Mouse (Mus musculus): ENCODE results near the gene Hspe1.
"Not testable (repeated sequence)": the region's sequence is repeated elsewhere in the genome, so short reads cannot be mapped to it uniquely, and the experiment has no call there.

The Hspe1 gene

DNA sequence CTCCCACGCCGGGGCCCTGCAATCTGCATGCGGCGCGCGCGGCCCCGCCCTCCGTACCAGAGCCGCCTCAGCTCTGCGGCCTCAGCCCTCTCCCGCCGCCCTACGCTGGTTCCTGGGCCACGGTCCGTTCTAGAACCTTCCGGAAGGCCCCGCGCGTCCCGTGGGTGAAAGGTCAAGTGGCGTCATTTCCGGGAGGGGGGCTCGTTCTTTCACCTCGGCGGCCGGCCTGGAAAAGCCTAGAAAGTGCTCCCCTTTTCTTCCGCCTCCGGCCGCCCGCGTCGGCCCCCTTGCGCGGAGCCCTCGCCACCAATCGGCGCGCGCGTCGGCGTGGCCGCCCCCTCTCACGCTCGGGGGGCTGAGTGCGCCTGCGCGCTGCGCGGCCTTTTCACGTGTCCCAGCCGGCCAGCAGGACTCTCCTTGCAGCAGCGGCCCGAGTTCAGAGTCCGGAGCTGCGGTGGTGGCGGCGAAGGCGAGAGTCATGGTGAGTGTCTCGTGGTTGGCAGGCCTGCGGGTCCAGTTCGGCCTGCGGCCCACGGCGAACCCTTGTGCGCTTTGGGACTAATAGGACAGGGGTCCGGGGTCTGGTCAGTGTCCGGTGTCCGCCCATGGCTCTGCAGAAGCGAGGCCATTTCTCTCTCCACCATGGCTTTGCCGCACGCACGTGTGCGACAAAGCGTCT is at the start of gene Hspe1, which contains the start of gene Hspd1:
Gene Hspe1 (plus strand): TSS at position 201 of the 679 bp plus-strand sequence.
Gene Hspd1 (minus strand): TSS at position 312 of the 679 bp plus-strand sequence.
- DNase-seq (ENCODE audit: low spot score), result peak; percentile 99

DNA sequence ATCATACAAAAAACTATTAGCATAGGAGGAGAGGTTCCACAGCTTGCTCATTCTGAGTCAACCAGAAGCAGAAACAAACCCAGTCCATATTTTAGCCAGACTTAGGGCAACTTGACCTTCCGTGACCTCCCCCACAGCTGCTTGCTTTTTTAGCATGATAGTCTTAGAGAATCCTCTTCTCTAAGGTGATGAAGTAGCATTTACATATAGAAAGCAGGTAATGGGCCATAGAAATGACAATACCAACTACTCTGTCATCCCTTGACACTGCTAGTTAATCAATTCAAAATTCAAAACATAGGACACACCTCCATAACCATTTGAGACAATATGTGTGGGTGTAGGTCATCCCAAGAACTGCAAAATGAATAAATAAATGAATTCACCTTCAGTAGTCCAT is 48.0 kb upstream of the Hspe1 start:
- DNase-seq (ENCODE audit: low spot score), result no peak

DNA sequence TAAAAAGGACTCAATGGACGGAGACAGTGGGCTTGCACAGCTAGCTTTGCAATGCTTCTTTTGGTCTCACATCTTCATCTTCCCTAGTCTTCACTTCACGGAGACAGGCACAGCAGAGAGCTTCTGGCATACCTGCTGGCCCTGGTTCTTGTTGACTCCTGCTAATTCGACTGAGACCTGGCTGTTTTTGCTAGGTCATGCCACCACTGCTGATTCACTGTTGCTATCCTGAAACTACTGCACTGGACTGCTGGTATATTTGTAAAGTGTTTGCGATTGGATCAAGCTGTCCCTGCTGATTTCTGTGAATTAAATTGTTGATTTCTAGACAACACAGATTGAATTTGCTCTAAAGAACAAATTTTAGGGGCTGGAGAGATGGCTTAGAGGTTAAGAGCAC is 46.2 kb upstream of the Hspe1 start:
- no peak for DNase-seq (ENCODE audit: low spot score)

DNA sequence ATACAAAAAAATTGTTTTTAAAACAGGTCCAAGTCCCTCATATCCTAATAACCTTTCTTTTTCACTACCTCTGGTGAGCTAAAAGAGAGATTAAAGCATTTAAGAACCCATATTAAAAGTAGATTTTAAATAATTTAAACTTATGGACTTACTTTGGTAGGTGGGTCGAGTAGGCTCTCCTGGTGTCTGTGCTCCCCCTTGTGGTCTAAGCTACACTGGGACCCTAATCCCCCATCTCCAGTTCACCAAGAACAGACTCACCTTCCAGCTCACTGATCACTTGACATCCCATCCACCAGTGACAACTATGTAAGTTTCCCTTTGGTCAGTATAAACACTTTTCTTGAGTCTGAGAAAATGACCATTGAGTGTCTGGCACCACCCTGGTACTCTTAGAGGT is 45.7 kb upstream of the Hspe1 start:
- DNase-seq (ENCODE audit: low spot score), result no peak

DNA sequence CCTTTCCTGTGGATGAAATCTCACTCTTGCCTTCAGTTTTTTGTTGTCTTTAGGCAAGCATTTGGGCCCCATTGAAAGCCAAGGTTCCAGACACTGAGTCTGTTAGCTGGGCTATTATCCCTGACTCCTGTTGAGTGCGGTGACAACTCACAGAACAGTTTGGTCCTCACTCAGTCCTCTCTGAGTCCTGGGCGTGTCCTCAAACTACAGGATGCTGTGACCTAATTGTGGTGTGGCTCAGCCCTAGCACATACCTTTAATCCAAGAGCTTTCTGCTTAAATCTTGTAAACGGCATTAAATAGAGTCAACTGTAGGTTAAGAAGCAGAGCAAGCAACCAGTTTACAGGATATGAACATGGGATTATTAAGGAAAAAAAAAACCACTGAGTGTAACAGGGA is 44.8 kb upstream of the Hspe1 start:
- DNase-seq (ENCODE audit: low spot score), result no peak

DNA sequence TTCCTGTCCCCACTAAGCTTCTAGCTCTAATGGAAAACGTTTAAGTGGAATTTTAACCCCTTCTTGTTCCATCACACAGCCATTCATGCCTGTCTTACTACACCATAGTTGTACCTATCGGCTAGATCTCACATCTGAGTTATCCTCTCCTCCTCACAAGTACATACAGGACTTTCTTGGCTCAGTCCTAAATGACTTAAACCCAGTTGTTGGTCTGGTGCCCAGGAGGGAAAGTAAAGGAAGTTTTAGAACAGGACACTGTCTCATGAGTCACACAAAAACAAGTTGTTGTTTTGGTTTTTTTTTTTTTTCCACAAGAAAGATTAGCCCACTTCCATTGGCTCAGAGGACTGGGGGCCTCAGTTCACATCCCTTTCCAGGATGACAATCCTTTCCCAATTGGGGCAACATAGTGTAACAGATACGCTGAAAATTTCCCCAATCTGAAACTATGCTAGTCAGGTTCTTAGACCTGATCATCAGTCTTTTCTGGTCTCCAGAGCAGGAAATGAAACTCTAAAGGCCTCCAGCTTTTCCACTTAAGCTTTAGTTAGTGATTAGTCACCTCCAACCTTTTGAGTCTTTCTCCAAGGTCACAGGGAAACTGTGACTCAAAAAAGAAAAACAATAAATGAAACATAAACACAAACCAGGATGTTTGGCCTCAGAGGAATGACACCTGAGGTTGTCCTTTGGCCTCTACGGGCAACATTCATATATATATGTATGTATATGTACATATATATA is 38.9 kb upstream of the Hspe1 start:
- no peak for DNase-seq (ENCODE audit: low spot score)

DNA sequence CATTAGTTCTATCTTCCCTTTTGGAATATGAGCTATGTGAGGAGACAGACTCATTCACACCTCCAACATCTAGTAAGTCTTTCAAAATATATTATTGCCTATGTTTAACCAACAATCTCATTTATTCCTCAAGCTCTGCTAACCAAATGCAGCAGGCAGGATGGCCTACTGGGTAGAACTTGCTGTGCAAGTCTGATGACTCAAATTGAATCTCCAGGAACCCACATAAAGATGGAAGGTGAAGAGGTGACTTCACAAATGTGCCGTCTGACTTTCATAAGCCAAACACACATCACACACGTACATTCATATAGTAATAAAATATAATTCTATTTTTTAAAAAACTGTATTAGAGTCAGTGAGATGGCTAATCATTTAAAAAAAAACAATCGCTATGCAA is 36.3 kb upstream of the Hspe1 start:
- no peak for DNase-seq (ENCODE audit: low spot score)

DNA sequence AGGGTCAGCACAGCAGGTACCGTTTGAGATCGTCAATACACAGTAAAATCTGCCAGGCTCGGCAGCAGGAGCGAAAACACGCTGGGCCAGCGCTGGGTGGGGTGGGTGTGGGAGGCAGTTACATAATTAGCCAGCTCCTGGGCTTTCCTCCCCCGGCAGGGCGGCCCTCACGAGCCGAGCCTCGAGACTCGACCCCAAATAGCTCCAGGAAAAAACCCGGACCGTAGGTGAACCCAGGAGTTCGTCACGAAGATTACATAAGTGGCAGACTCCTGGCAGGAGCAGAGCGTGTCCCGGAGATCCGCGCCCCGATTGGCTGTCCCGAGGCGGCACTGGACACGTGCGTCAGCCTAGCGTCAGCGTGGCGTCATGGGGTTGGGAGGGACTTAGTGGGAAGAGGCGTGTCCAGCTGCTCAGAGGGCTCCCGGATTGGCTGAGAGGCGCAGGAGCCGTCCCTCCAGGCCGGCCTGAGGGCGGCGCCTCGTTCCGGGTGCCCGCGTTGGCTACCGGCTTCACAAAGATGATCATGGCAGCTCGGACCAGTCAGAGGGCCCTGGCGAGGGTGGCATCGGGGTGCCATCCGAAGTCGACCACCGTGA is 35.5 kb upstream of the Hspe1 start, which contains the start of gene Coq10b:
Gene Coq10b (plus strand): TSS at position 416 of the 599 bp plus-strand sequence.
- DNase-seq (ENCODE audit: low spot score), result peak; percentile 99

DNA sequence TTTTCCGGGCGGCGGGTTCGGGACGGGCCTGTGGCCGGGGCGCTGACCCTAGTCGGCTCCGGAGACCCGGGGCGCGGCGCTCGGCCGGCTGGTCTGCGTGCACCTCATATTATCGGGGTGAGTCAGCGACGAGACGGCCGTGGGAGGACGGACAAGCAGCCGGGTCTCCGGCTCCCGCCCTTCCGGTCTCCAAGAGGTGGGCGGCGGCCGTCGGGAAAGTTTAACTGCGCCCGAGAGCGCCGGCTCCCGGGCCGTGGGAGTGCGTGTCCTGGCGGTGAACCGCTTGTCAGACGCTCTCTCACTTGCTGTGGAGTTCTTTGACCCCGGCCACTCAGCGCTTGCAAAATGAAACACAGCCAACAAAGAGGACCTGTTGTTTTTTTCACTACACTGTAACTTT is 34.9 kb upstream of the Hspe1 start:
- DNase-seq (ENCODE audit: low spot score), result peak; percentile 76

DNA sequence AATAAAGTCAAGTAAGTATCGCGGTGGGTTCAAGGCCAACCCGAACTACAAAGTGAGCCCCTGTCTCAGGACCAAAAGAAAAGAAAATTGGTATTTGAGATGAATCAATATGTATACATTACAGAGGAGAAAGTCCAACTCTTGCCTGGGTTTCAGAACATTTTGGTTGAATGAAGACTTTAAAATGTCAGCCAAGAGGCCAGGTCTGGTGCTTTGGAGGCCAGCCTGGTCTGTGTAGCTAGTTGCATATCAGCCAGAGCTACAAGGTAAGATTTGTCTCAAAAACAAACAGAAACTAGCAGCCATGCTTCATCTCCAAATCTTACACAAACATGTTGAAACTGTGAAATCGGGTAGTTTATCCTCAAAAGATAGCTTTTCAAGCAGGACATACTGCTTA is 34.3 kb upstream of the Hspe1 start:
- no peak for DNase-seq (ENCODE audit: low spot score)

DNA sequence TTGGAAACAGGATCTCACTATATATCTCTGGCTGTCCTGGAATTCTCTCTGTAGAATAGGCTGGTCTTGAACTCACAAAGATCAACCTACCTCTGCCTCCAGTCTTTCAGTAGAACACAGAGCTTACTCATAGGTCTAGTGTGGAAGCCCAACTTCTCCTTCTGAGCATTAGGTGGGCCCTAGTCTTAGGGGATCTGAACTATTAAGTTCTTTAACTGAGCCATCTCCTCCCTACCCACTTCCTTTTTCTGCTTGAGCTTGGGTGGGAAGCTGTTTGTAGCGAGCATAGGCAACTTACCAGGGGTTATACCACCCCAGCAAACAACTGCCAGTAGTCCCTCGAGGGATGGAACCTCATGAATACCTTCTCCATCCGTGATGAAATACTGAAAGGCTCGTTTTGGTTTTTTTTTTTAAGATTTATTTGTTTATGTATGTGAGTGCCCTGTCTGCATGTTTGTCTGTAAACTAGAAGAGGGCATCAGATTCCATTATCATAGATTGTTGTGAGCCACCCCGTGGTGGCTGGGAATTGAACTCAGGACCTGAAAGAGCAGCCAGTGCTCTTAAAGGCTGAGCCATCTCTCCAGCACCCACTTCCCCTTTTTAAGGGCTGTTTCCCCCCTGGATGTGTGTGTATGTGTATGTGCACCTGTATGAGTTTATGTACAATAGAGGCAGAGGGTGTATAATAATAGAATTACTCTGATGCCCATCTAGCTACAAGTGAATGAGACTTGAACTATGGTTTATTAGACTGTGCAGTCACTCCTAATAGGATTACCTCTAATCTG is 32.4 kb upstream of the Hspe1 start:
- no peak for DNase-seq (ENCODE audit: low spot score)

DNA sequence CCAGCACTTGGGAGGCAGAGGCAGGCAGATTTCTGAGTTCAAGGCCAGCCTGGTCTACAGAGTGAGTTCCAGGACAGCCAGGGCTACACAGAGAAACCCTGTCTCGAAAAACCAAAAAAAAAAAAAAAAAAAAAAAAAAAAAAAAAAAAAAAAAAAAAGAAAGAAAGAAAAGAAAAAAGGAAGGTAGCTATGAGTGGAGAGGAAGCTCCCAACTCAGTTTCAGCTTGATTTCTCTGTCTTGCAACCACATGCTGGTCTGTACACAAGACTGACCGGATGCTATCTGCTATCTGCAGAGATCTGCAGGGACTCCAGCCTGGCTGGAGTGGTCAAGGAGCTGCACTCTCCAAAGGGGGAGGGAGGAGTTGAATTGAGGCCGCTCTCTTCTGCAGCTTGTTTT is 29.5 kb upstream of the Hspe1 start:
- not testable (repeated sequence) for DNase-seq (ENCODE audit: low spot score)

DNA sequence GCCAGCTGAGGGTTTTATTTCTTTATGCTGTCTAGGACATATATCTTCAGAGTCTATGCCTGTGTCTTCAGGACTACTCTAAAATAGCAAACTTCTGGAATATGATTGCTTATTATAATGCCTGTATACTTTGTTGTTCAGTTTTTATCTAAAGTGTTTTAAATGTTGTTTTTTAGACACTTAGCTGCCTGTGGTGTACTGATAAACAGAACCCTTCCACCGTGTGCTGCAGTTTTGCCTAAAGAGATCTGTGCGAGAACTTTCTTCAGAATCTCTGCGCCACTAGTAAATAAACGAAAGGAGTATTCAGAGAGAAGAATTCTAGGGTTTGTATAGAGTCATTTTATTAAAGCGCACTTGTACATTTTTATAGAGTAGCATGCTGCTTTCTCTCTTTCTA is 26.8 kb upstream of the Hspe1 start:
- DNase-seq (ENCODE audit: low spot score), result no peak

DNA sequence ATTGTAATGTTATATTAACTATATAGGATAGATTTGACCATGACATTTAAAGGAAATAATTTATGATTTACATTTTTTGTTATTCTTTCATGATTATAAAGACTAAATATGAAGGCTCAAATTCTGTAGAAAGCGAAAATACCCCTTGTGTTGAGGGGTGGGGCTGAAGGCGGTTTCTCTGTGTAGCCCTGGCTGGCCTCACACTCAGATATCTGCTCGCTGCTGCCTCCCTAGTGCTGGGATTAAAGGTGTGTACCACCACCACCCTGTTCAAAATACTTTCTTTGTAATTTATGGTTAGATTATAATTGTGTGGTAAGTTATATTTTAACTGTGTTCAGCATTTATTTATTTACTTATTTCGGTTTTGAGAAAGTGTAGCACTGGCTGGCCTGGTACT is 26.2 kb upstream of the Hspe1 start:
- DNase-seq (ENCODE audit: low spot score), result no peak

DNA sequence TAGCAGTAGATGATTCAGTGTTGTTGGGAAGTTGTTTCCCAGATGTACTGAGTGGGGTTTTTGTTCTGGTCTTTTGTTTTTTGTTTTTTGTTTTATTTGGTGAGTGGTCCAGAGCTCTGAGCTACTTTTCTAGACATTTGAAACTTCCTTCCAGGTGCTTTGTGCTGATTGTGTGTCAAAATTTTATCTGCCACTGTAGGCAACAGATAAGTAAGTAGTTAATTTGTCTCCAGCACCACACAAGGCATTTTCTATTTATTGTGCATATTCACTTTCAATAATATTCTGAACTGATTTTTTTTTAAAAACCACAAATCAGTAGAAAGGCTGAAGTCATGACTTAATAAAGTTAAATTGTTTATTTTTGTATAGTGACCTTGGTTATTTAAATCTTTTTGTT is 15.6 kb upstream of the Hspe1 start:
- DNase-seq (ENCODE audit: low spot score), result not testable (repeated sequence)

DNA sequence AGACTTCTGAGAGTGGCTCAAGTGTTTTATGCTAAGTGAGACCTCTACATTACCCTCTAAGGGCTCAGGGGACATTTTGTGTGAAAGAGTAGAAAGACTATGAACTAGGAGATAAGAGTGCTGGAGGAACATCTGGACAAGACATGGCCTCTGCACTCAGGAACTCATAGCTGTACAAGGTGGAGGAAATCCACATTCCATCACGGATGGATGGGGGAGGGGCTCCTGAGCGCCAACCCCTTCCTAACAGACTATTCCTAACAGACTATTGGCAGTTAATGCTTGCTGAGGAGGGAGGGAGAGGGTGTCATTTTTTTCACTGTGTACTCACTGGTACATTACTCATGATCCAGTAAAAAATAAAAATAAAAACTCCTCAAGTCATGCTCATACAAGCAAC is 13.2 kb upstream of the Hspe1 start:
- no peak for DNase-seq (ENCODE audit: low spot score)

DNA sequence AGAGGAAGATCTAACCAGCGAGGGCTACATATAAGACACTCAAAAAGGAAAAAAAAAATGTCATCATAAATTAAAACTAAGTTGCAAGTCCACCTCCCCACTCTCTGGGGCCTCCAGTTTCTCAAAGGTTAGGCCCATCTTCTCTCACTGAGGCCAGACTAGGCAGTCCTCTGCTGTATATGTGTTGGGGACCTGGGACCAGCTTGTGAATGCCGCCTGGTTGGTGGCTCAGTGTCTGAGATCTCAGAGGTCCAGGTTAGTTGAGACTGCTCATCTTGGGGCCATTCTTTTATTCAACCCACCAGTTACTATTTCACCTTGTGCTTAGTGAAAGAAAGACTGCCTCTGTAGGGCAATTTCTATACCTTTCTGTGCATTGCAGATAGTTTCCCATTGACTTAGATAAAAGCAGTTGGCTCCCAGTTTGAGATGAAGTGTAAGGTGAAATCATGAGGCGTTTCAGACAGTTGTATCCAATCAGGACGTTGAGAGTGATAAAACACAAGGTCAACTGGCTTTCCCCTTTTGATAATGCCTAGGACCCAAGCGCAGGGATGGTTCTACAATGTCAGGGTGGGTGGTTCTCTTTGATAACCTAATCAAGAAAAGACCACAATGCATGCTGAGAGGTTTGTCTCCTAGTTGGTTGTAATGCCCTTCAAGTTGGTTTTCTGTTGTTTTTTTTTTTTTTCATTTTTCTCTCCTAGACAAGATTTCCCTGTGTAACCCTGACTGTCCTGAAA is 12.1 kb upstream of the Hspe1 start:
- DNase-seq (ENCODE audit: low spot score), result no peak

DNA sequence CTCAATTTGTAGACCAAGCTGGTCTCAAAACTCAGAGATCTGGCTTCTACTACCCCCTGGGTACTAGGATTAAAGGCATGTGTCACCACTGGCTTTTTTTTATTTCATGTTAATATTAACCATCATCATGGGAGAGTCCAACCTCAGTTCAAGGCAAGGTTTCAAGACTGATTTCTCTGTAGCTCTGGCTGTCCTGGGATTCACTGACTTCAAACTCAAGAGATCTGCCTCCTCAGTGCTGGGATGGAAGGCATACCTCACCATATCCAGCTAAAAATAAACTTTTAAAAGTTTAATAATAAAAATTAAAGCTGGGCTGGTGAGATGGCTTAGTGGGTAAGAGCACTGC is 11.6 kb upstream of the Hspe1 start:
- DNase-seq (ENCODE audit: low spot score), result no peak

DNA sequence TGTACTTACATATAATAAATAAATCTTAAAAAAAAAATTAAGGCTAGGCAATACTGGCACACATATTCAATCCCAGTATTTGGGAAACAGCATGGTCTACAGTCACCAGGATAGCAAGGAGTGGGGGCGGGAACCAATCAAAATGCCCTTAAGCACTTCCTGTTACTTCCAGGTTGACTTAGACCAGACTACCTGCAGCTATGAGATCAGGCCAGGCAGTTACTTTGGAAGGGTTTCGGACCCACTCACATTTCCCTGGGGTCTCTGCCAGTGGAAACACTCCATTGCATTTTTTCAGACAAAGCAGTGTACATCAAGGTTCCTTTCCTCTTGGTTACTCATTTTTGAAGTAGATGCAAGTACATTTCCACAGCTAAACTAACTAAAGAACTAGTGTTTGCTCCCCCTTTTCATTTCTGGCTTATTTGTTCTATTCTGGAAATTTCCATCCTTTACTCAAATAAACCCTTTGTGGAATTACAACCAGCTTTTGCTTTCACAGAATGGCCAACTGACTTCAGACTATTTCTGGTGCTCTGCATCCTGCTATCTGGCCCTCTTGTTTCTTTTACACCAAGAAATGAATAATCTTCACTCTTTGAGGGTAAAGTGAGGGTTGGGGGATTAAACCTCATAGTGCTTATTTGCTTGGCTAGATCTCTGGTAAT is 10.9 kb upstream of the Hspe1 start:
- no peak for DNase-seq (ENCODE audit: low spot score)

DNA sequence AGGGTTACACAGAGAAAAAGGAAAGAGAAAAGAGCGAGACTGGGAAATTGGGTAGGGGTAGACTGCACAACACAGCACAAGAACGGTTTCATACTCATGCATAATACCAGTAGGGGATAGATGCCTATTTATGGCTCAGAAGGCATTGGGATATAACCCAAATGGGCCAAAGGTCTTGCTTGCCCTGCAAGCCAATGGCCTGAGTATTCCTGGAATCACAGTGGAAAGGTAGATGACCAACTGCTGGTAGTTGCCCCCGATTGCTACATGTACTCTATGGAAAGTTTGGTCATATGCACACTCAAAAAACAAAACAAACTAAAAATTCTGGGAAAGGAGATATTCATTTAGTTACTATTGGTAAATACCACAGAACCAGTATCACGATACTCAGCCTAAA is 8.3 kb upstream of the Hspe1 start:
- no peak for DNase-seq (ENCODE audit: low spot score)

DNA sequence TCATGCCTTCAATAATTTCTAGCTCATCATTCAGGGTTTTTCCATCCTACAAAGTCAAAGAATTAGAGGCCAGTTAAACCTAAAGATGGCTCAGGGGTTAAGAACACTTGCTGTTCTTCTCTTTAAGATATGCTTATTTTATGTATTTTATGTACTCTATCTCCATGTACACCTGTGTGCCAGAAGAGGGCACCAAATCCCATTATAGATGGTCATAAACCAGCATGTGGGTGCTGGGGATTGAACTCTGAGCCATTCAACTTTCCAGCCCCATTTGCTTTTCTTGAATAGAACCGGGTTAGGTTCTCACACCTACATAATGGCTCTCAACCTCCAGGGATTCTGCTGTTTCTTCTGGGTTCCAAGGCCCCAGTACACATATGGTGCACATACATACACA is 5.8 kb upstream of the Hspe1 start:
- no peak for DNase-seq (ENCODE audit: low spot score)

All from ovary, postnatal 36 days (tissue).